Mouse (Mus musculus): ENCODE results near the gene Cdk17. TPM values are rescaled to one million over a fixed set of nuclear protein-coding genes. Genes with fewer than 3 reads are reported as not detected.

The Cdk17 gene
- total RNA-seq, 2 experiments from 2014 or later = 4.5 to 7.0 TPM

DNA sequence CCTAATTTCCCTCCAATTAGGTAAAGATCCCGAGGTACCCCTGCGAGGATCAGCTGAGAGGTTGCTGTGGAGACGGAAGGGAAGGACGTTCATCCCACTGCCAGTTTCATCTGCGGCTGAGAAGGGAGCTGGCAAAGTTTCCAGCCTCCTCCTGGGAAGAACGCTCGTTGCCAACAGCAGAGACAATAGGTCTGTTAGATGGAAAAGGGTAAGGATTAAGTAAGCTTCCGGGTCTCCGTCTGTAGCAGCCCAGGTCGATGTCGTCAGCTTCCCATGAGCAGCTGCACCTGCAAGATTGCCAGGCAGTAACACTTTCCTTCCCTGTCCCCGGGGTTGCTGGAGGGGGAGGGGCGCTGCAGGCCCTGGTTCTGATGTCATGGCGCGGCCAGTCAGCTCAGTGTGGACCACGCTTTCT, 115.7 kb downstream of the Cdk17 start:
- intact Hi-C loops (cut with DNase I) = loop anchor here (10.0 kb wide), 1 partner anchor 202 kb away; no protein-coding TSS in a partner anchor
- DNase-seq = peak; percentile 38 to 53

DNA sequence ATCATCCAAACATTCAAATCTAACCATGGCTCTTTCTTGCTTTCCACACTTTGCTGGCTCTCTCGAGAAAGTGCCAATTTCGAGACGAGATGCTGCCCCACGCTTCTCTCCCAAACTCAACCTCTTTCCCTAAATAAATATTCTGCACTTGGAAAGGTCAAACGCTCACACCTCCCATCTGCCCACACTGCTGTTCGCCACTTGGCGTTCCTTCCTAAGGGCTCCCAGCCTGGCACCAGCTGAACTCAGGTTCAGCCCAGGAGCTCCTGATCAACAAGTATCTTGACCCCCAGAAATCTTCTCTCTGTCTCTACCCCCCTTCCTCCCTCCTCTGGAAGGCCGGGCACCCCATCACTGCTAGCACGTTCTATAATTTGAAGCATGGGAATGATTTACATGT, 116.2 kb downstream of the Cdk17 start:
- intact Hi-C loops (cut with DNase I) = loop anchor here (10.0 kb wide), 1 partner anchor 202 kb away; no protein-coding TSS in a partner anchor
- DNase-seq = no peak

DNA sequence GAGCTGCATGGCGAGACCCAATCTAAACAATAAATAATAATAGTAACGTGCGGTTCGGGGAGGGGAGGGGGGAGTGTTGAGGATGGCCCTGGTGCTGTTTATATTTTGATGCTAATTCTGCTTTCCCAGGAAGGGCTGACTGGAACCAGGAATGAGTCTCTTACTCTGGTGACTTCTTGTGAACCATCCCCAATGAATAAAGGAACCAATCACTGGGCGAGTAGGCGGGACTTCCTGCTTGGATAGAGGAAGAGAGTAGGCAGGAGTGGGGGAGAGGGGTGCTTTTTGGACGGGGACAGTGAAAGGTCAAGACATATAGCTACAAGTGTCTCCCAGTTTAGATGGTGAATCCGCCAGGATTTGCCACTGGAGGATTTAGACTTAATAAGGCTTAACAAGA, 117.7 kb downstream of the Cdk17 start:
- intact Hi-C loops (cut with DNase I) = loop anchor here (10.0 kb wide), 1 partner anchor 204 kb away; no protein-coding TSS in a partner anchor

GRCm38 (mm10) chr10:93279062-93279461, 118.4 kb downstream of the Cdk17 start:
- no peak for DNase-seq
- intact Hi-C loops (cut with DNase I) = loop anchor here (10.0 kb wide), 1 partner anchor 204 kb away; no protein-coding TSS in a partner anchor

More for the DNA sequence above, 117.7 kb downstream of the Cdk17 start:
- no peak for DNase-seq

GRCm38 (mm10) chr10:93280586-93280985, 119.9 kb downstream of the Cdk17 start:
- intact Hi-C loops (cut with DNase I) = no loop called here
- no peak for DNase-seq

DNA sequence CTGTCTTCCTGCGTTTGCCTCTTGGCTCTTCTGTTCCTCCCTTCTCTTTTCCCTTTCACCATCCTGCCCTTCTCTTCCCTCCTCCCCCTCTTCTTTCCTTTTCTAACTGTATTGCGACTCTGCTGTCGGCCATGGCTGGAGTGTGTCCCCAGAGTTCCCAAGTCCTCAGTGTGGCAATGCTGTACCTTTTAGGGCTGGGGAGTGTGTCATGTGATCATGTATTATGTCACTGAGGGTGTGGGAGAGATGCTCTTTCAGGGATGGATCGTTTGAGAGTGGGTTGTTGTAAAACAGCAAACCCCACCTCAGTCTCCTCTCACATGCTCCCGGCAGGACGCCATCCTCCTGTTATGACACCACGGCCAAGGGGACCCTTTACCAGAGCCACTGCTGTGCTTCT, 120.4 kb downstream of the Cdk17 start:
- DNase-seq = no peak
- intact Hi-C loops (cut with DNase I) = no loop called here

- peak in 1 of 2 experiments; percentile 37 for DNase-seq
These were observed 121.9 kb downstream of the Cdk17 start for GRCm38 (mm10) chr10:93282526-93282964.

DNA sequence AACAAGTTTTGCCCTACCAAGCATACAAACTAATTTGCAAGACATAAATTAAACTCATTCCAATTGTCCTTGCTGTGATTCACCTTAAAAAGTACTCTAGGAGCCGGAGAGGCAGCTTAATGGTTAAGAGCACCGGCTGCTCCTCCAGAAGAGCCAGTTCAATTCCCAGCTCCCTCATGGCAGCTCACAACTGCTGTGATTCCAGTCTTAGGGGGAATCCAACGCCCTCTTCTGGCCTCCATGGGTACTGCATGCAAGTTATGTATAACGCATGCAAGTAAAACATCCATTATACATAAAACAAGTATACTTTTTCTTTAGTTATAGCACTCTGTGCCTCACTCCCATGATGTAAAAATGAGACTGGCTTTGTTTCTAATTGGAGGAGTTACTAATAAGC, 122.6 kb downstream of the Cdk17 start:
- intact Hi-C loops (cut with DNase I) = no loop called here
- no peak for DNase-seq

More at GRCm38 (mm10) chr10:93282526-93282964, 121.9 kb downstream of the Cdk17 start:
- intact Hi-C loops (cut with DNase I) = no loop called here

GRCm38 (mm10) chr10:93285489-93285888, 124.8 kb downstream of the Cdk17 start:
- intact Hi-C loops (cut with DNase I) = no loop called here
- no peak for DNase-seq

DNA sequence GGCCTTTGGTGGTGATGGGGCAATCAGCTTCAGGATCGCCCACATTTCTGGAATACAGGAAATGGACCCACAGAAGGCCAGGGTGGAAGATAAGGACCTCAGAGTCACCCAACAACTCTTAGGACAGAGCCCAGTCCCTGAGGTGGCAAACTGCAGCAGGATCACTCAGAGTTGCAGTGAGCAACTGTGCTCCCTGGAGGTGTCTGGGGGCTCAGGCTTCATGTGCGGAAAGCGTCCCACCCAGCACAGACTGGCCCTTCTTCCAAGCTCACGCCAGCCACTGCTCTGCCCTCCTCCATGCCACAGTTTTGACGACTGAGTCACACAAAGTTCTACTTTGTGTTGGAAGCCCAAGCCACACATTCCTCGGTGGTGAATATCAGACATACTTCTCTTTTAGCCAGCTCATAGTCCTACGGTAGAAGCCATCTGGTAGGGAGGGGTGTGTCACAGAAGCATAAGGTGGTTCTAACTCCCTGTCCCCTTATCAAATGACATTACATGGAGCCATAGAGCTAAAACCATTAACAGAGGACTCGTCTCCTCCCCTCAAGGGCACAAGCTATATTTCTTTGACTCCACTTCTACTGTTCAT, 127.0 kb downstream of the Cdk17 start:
- intact Hi-C loops (cut with DNase I) = no loop called here
- DNase-seq = no peak

DNA sequence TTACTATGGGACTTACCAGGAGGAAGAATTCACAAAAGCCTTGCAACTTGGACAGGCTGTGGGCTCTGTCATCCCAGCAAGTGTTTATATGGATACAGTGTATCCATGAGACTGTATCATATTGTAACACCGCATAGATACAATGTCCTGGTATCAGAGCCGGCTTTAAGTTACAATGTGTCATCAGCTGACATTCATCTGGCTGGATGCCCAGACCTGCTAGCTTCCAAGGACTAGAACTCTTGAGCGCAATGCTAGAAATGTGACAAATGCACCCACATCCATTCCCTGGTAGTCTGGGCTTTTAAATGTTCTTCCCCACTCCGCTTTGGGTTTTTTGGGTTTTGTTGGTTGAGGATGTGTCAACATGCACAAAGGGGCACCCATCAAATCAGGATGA, 127.7 kb downstream of the Cdk17 start:
- intact Hi-C loops (cut with DNase I) = no loop called here
- no peak for DNase-seq

DNA sequence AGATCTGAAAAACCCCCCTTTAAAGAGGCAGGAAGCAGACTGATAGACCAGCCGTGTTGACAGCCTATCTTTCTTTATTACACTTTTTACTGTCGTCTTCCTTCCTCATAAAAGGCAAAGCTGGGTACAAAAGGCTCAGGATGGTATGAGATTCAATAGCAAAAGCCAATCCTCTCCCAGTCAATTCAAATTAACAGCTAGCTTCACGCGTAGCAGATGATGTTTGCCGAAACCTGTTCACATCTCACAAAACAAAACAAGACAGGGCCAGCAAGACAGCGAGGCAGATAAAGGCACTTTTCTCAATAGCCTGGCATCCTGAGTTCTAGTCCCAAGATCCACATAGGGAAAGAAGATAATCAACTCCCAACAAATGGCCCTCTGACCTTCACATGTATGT, 128.7 kb downstream of the Cdk17 start:
- intact Hi-C loops (cut with DNase I) = no loop called here
- DNase-seq = no peak

GRCm38 (mm10) chr10:93291352-93291751, 130.7 kb downstream of the Cdk17 start:
- intact Hi-C loops (cut with DNase I) = loop anchor here (2.0 to 10.0 kb wide), 4 partner anchors 131 to 247 kb away; partner anchors contain the start of gene Cdk17
- peak; percentile 43 to 45 for DNase-seq

DNA sequence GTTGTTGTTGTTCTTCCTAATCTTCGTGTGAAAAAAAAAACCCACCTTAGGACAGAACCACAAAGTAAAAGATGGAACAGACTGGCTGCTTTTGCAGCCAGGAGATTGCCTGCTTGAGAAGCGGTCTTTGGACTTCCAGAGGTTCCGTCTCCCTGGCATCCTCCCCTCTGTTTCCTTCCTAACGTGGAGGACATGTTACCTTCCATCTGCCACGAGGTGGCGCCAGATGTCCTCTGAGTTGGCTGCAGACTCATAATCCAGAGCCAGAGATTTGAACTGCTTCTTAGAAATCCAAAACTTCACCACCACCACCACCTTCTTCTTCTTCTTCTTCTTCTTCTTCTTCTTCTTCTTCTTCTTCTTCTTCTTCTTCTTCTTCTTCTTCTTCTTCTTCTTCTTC, 131.2 kb downstream of the Cdk17 start:
- DNase-seq = peak; percentile 80 to 85
- intact Hi-C loops (cut with DNase I) = loop anchor here (2.0 to 10.0 kb wide), 4 partner anchors 131 to 247 kb away; partner anchors contain the start of gene Cdk17

- DNase-seq = no peak
- intact Hi-C loops (cut with DNase I) = loop anchor here (5.0 to 10.0 kb wide), 2 partner anchors 179 to 249 kb away; no protein-coding TSS in a partner anchor
These were observed 132.9 kb downstream of the Cdk17 start for GRCm38 (mm10) chr10:93293621-93294020.

DNA sequence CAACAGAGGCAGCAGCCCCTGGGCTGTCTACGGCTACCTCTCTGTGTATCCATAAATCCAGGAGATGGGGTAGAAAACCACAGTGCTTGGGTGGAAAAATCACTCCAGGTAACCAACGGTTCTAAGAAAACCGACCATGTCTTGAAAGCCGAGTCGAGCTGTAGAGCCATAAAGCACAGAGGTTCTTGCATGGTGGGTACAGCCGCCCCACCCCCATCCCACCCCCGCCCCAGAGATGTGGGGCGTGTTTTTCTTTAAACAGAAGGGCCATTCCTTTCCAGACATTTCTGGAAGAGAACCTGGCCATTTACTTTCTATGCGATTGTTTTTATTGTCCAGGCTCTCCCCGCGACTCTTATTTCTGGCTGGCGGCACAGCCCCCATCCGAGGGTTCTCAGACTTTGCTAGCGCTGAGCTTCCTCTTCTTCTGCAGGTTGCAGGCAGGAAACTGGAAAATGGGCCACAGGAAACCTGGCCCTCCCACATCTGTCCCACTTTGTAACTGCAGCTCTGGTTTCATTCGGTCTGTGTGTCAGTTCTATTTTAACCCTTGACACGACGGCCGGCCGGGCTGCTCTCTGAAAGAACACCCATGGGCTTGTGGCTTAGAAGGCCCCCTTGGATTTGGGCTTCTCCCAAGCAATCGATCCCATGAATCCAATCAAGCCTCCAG, 134.0 kb downstream of the Cdk17 start:
- intact Hi-C loops (cut with DNase I) = loop anchor here (5.0 to 10.0 kb wide), 2 partner anchors 178 to 250 kb away; no protein-coding TSS in a partner anchor

GRCm38 (mm10) chr10:93297774-93298173, 137.1 kb downstream of the Cdk17 start:
- no peak for DNase-seq
- intact Hi-C loops (cut with DNase I) = loop anchor here (10.0 kb wide), 1 partner anchor 253 kb away; no protein-coding TSS in a partner anchor

More for the DNA sequence above, 134.0 kb downstream of the Cdk17 start:
- no peak for DNase-seq

GRCm38 (mm10) chr10:93298208-93298607, 137.5 kb downstream of the Cdk17 start:
- DNase-seq = no peak
- intact Hi-C loops (cut with DNase I) = loop anchor here (10.0 kb wide), 1 partner anchor 253 kb away; no protein-coding TSS in a partner anchor

GRCm38 (mm10) chr10:93301831-93302230, 141.2 kb downstream of the Cdk17 start:
- intact Hi-C loops (cut with DNase I) = no loop called here
- DNase-seq = no peak

- intact Hi-C loops (cut with DNase I) = no loop called here
- no peak for DNase-seq
These were observed 142.6 kb downstream of the Cdk17 start for GRCm38 (mm10) chr10:93303231-93303630.

- intact Hi-C loops (cut with DNase I) = no loop called here
- no peak for DNase-seq
These were observed 145.3 kb downstream of the Cdk17 start for GRCm38 (mm10) chr10:93305946-93306345.
